Comparison of ENCODE assay signal across 9 mouse cellular contexts in genomic region chr19:60939954-60940379, GRCm38 (mm10). TPM values are rescaled to one million over a fixed set of nuclear protein-coding genes. Genes with fewer than 3 reads are reported as not detected.
DNase-seq lines count a peak whose midpoint lies in the region; ATAC-seq and TF ChIP-seq lines count a peak whose summit lies in the region.
"Had no signal": no experiment of that assay in that cellular context is flagged by ENCODE, and none has a peak within 500 bp of the region (broad histone marks: within the 10 kb centered on the region; RNA-seq: fewer than 3 reads in every experiment).

No protein-coding gene starts in this region.

- no peaks in the 10 kb centered on the region for H3K9me3 ChIP-seq in heart, embryonic 11.5 days (replicated peaks; ENCODE audit: control insufficient read depth, low read length)
- no peaks in the 10 kb centered on the region for H3K9me3 ChIP-seq in intestine, postnatal 0 days (ENCODE audit: control insufficient read depth)
- H3K9me3 ChIP-seq in midbrain, embryonic 14.5 days (ENCODE audit: control insufficient read depth, low read length), result no peaks in the 10 kb centered on the region
- H3K9me3 ChIP-seq: limb, embryonic 13.5 days had no signal

- no peaks in the 10 kb centered on the region for H3K36me3 ChIP-seq in heart, embryonic 11.5 days (ENCODE audit: control insufficient read depth, insufficient read depth, low read length)
- no peaks in the 10 kb centered on the region for H3K36me3 ChIP-seq in intestine, postnatal 0 days (ENCODE audit: control insufficient read depth, insufficient read depth)
- H3K36me3 ChIP-seq in midbrain, embryonic 14.5 days (ENCODE audit: control insufficient read depth, insufficient read depth, low read length), result no peaks in the 10 kb centered on the region
- H3K36me3 ChIP-seq: limb, embryonic 13.5 days had no signal

- no peak for TF ChIP-seq CTCF in intestine, postnatal 0 days (IDR thresholded peaks at IDR 0.05; ENCODE audit: low read depth)

- no peaks in the 10 kb centered on the region for H3K27me3 ChIP-seq in heart, embryonic 11.5 days (ENCODE audit: control insufficient read depth, insufficient read depth, low read length)
- no peaks in the 10 kb centered on the region for H3K27me3 ChIP-seq in intestine, postnatal 0 days (replicated peaks; ENCODE audit: control insufficient read depth, insufficient read depth, low read length)
- no peaks in the 10 kb centered on the region for H3K27me3 ChIP-seq in midbrain, embryonic 14.5 days (ENCODE audit: control insufficient read depth, insufficient read depth, low read length)
- H3K27me3 ChIP-seq: limb, embryonic 13.5 days had no signal

- ATAC-seq in heart, embryonic 11.5 days (replicated peaks; ENCODE audit: insufficient number of reproducible peaks, low FRiP score, low TSS enrichment), result peak; percentile 84
- no peak for ATAC-seq in intestine, postnatal 0 days
- no peak for ATAC-seq in midbrain, embryonic 14.5 days (ENCODE audit: low FRiP score, low TSS enrichment)

- peak overlapping the region; percentile 82 for H3K27ac ChIP-seq in heart, embryonic 11.5 days (ENCODE audit: low read depth, low read length)
- H3K27ac ChIP-seq in intestine, postnatal 0 days (ENCODE audit: low read depth, low read length), result no peak overlapping the region
- H3K27ac ChIP-seq in midbrain, embryonic 14.5 days (replicated peaks; ENCODE audit: low read depth, low read length), result no peak overlapping the region
- H3K27ac ChIP-seq: limb, embryonic 13.5 days had no signal

- peak; percentile 11 for DNase-seq in layer of hippocampus, adult 9-11 months
- DNase-seq in layer of hippocampus, adult 8-10 months (ENCODE audit: low spot score in 2 of 2), result no peak
- DNase-seq in adrenal gland, adult 8-10 months, result peak; percentile 52
- peak; percentile 86 for DNase-seq in lung, postnatal 36 days
- DNase-seq in MN1 (ENCODE audit: low spot score), result no peak
- no peak for DNase-seq in midbrain, embryonic 14.5 days

- WGBS in heart, embryonic 11.5 days (ENCODE audit: insufficient replicate concordance), result 12% methylated on average over 1 of the region's 1 CpGs
- 42% methylated on average over 1 of the region's 1 CpGs for WGBS in intestine, postnatal 0 days
- 90% methylated on average over 1 of the region's 1 CpGs for WGBS in midbrain, embryonic 14.5 days

- H3K4me1 ChIP-seq in heart, embryonic 11.5 days (ENCODE audit: control insufficient read depth, insufficient read depth, low read length), result peaks cover 13% of the 10 kb centered on the region
- no peaks in the 10 kb centered on the region for H3K4me1 ChIP-seq in intestine, postnatal 0 days (replicated peaks; ENCODE audit: control insufficient read depth, insufficient read depth, low read length)
- no peaks in the 10 kb centered on the region for H3K4me1 ChIP-seq in midbrain, embryonic 14.5 days (ENCODE audit: control insufficient read depth, insufficient read depth, low read length)
- H3K4me1 ChIP-seq: limb, embryonic 13.5 days had no signal

- H3K4me3 ChIP-seq in heart, embryonic 11.5 days (ENCODE audit: low read depth, low read length), result no peak overlapping the region
- no peak overlapping the region for H3K4me3 ChIP-seq in intestine, postnatal 0 days (ENCODE audit: low read depth, low read length)
- H3K4me3 ChIP-seq in midbrain, embryonic 14.5 days (replicated peaks; ENCODE audit: low read depth, low read length), result no peak overlapping the region
- H3K4me3 ChIP-seq: limb, embryonic 13.5 days had no signal

- H3K9ac ChIP-seq in heart, embryonic 11.5 days (ENCODE audit: low read depth, low read length), result no peak overlapping the region
- H3K9ac ChIP-seq in intestine, postnatal 0 days (ENCODE audit: low read depth, low read length), result no peak overlapping the region
- no peak overlapping the region for H3K9ac ChIP-seq in midbrain, embryonic 14.5 days (replicated peaks; ENCODE audit: low read length)
- H3K9ac ChIP-seq: limb, embryonic 13.5 days had no signal

- H3K4me2 ChIP-seq in heart, embryonic 11.5 days, result peak overlapping the region; percentile 16; the same call in 1 of the 2 replicates
- H3K4me2 ChIP-seq in intestine, postnatal 0 days (replicated peaks; ENCODE audit: low read depth), result no peak overlapping the region
- no peak overlapping the region for H3K4me2 ChIP-seq in midbrain, embryonic 14.5 days (ENCODE audit: low read length)
- H3K4me2 ChIP-seq: limb, embryonic 13.5 days had no signal

RNA-seq across cellular contexts. Expression of gene Grk5, which starts 50.4 kb away (rescaled TPM):
- total RNA-seq in layer of hippocampus, adult 8-10 months (2022), result 10 to 100 TPM in 3 of 4 experiments, 1 to 10 TPM in 1; 7.7 to 12.0 (median 11.9) TPM
- total RNA-seq in adrenal gland, adult 8-10 months (2022), result 10 to 100 TPM; 25.4 to 74.3 (median 41.9) TPM
- 4.7 and 4.9 TPM in 2 replicates for polyA plus RNA-seq in heart, embryonic 11.5 days (2014; fragmentation: Nextera tagmentation; extraction: Ambion mirVana)
- polyA plus RNA-seq in intestine, postnatal 0 days (2015; fragmentation: Nextera tagmentation; extraction: Ambion mirVana), result 1.1 and 1.2 TPM in 2 replicates
- 3.6 and 3.7 TPM in 2 replicates for polyA plus RNA-seq in midbrain, embryonic 14.5 days (2014; fragmentation: Nextera tagmentation; extraction: Ambion mirVana)

Comparison
In these comparisons a context has a peak if more than half of its experiments do, and no peak if none do; other contexts are left out.
1. DNase-seq: peak in layer of hippocampus, adult 9-11 months (single experiment), adrenal gland, adult 8-10 months (single experiment) and lung, postnatal 36 days (single experiment); none in layer of hippocampus, adult 8-10 months (0 of 2), MN1 (single experiment) and midbrain, embryonic 14.5 days (single experiment).